Mouse (Mus musculus): ENCODE data around the gene Srpk2. TPM values are rescaled to one million over a fixed set of nuclear protein-coding genes. Genes with fewer than 3 reads are reported as not detected.

Gene Srpk2
- polyA plus RNA-seq, 1 experiment, result 0.91 TPM

DNA sequence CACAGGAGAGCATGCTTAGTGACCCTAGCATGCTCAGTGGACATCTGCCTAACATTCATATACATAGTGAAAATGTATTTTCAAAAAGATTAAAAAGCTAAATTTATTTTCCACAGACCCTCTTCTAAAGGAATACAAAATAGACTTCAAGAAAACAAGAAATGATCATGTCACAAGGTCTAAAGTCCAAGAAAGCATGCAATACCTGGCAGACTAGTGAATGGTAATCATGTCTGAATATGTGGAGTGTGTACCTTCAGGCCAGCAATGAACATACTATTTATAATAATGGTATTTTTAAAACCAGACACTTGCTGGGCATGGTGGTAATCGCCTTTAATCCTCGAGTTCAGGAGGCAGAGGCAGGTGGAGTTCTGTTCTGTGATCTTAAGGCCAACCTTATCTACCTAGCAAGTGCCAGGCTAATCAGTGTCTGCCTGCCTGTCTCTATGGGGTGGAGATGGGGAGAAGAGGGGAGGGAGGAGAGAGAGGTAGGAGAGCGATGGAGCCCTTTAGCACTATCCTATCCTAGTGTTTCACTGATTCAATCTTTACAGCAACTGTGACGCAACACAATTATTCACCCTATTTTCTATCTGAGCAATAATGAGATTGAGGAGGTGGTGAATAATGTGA lies 106.0 kb downstream of the Srpk2 start:
- 68% methylated on average over 4 of the region's 4 CpGs for WGBS

DNA sequence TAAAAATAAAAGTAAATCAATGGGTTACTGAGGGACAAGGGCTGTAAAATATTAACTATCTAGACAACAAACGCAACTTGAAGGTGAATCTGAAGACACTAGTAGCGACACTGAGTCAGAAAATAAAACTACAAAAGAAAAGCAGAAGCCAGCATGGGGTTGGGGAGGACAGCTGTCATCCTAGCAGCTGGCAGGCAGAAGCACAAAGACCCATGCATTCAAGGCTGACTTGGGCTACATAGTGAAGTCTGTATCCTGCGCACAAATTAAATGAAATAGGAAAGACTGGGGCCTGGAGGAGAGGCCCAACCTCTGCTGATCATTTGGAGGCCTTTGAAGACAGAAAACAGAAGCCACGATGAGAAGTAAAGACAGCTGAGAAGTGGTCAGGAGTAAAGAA lies 106.6 kb downstream of the Srpk2 start:
- Histone ChIP-seq H3K36me3 (ENCODE audit: control insufficient read depth, insufficient read depth, low read length) (no peaks in the 10 kb centered on the region), H3K27me3 (ENCODE audit: control insufficient read depth, insufficient read depth, low read length) (no peaks in the 10 kb centered on the region), H3K27ac (ENCODE audit: insufficient read depth, low read depth, low read length) (no peak overlapping the region), H3K4me1 (ENCODE audit: control insufficient read depth, insufficient read depth, insufficient read length, low read length) (no peaks in the 10 kb centered on the region), H3K4me3 (ENCODE audit: low read depth, low read length) (no peak overlapping the region)
- TF ChIP-seq POLR2A (IDR thresholded peaks at IDR 0.05; ENCODE audit: low read depth, low read length), result no peak
- TF ChIP-seq CTCF (IDR thresholded peaks at IDR 0.05; ENCODE audit: extremely low read depth, insufficient read length, insufficient replicate concordance, low read depth, low read length), result no peak
- WGBS, result 80% methylated on average over 4 of the region's 4 CpGs

More for the DNA sequence above, 106.0 kb downstream of the Srpk2 start:
- no peaks in the 10 kb centered on the region for H3K27me3 ChIP-seq (ENCODE audit: control insufficient read depth, insufficient read depth, low read length)
- no peaks in the 10 kb centered on the region for H3K36me3 ChIP-seq (ENCODE audit: control insufficient read depth, insufficient read depth, low read length)
- H3K27ac ChIP-seq (ENCODE audit: insufficient read depth, low read depth, low read length), result no peak overlapping the region
- H3K4me3 ChIP-seq (ENCODE audit: low read depth, low read length), result no peak overlapping the region
- H3K4me1 ChIP-seq (ENCODE audit: control insufficient read depth, insufficient read depth, insufficient read length, low read length), result no peaks in the 10 kb centered on the region
- TF ChIP-seq CTCF (IDR thresholded peaks at IDR 0.05; ENCODE audit: extremely low read depth, insufficient read length, insufficient replicate concordance, low read depth, low read length) (no peak), POLR2A (IDR thresholded peaks at IDR 0.05; ENCODE audit: low read depth, low read length) (no peak)

DNA sequence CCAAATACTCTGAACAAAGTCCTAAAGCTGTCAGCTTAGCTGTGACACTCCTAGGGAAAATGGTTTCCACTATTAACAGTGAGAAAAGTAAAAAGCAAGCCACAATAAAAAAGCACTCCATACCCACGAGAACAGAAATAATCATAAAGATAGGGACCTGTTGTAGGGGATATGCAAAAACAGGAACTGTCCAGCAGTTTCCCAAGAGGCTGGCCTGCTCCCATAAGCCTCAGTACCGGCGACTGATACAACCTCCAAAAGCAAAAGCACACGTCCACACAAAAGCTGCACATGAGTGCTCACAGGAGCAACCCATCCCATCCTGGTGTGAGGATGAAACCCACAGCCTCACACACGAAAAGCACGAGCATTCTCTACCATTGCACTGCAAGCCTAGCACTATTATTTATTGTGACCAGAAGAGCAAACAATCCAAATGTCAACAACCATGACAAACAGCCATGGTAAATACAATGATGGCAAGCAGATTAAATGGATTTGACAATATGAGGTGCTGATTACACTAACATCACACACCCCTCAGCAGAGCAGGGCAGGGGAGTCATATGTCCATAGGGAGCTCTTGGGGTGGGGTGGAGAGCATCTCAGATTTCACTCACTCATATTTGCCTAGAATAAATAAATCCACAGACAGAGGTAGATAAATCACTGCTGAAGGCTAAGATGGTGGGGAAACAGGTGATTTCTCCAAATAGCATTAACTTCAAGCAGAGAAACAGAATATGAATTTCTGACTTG lies 107.9 kb downstream of the Srpk2 start:
- Histone ChIP-seq H3K27ac (ENCODE audit: insufficient read depth, low read depth, low read length) (no peak overlapping the region), H3K4me3 (ENCODE audit: low read depth, low read length) (no peak overlapping the region), H3K36me3 (ENCODE audit: control insufficient read depth, insufficient read depth, low read length) (no peaks in the 10 kb centered on the region), H3K4me1 (ENCODE audit: control insufficient read depth, insufficient read depth, insufficient read length, low read length) (no peaks in the 10 kb centered on the region), H3K27me3 (ENCODE audit: control insufficient read depth, insufficient read depth, low read length) (no peaks in the 10 kb centered on the region)
- TF ChIP-seq CTCF (IDR thresholded peaks at IDR 0.05; ENCODE audit: extremely low read depth, insufficient read length, insufficient replicate concordance, low read depth, low read length) (no peak), POLR2A (IDR thresholded peaks at IDR 0.05; ENCODE audit: low read depth, low read length) (no peak)
- 67% methylated on average over 6 of the region's 6 CpGs for WGBS

DNA sequence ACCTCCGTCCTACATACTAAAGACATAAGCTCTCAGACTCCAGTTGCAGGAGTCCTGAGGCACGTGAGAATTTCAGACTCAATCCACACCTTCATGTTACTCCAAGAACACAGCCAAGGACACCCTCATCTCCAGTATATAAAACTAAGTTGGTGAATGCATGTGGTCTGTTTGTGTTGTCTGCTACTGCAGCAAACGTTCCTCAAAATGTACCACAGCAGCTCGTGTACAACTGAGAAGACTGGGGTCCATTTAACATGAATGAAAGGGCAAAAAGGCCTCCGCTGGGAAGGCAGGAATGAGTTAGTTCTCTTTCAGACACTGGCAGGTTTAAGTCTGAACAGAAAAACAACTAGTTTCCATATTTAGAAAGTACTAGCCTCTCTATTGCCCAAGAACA lies 110.5 kb downstream of the Srpk2 start:
- no peaks in the 10 kb centered on the region for H3K4me1 ChIP-seq (ENCODE audit: control insufficient read depth, insufficient read depth, insufficient read length, low read length)
- no peaks in the 10 kb centered on the region for H3K36me3 ChIP-seq (ENCODE audit: control insufficient read depth, insufficient read depth, low read length)
- no peak overlapping the region for H3K4me3 ChIP-seq (ENCODE audit: low read depth, low read length)
- no peaks in the 10 kb centered on the region for H3K27me3 ChIP-seq (ENCODE audit: control insufficient read depth, insufficient read depth, low read length)
- no peak overlapping the region for H3K27ac ChIP-seq (ENCODE audit: insufficient read depth, low read depth, low read length)
- 97% methylated on average over 5 of the region's 5 CpGs for WGBS
- TF ChIP-seq CTCF (IDR thresholded peaks at IDR 0.05; ENCODE audit: extremely low read depth, insufficient read length, insufficient replicate concordance, low read depth, low read length) (no peak), POLR2A (IDR thresholded peaks at IDR 0.05; ENCODE audit: low read depth, low read length) (no peak)

DNA sequence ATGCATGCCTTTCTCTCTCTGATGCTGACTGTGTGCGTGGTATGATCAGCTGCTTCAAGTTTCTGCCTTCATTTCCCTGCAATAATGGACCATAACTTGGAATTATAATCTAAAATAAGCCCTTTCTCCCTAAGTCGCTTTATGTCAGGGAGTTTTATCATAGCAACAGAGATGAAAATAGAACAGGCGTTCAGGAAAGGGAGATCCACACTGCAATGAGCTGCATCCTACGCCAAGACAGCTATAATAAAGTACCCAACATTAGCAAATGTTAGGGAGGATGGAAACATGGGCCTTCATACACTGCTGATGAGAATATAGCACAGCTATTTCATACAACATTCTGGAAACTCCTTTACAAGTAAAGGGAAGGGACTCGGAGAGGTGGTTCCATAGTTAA lies 116.2 kb downstream of the Srpk2 start:
- H3K36me3 ChIP-seq (ENCODE audit: control insufficient read depth, insufficient read depth, low read length), result no peaks in the 10 kb centered on the region
- TF ChIP-seq POLR2A (IDR thresholded peaks at IDR 0.05; ENCODE audit: low read depth, low read length), result no peak
- no peak for TF ChIP-seq CTCF (IDR thresholded peaks at IDR 0.05; ENCODE audit: extremely low read depth, insufficient read length, insufficient replicate concordance, low read depth, low read length)
- H3K4me1 ChIP-seq (ENCODE audit: control insufficient read depth, insufficient read depth, insufficient read length, low read length), result no peaks in the 10 kb centered on the region
- 97% methylated on average over 5 of the region's 5 CpGs for WGBS
- no peak overlapping the region for H3K4me3 ChIP-seq (ENCODE audit: low read depth, low read length)
- H3K27me3 ChIP-seq (ENCODE audit: control insufficient read depth, insufficient read depth, low read length), result no peaks in the 10 kb centered on the region
- H3K27ac ChIP-seq (ENCODE audit: insufficient read depth, low read depth, low read length), result no peak overlapping the region

DNA sequence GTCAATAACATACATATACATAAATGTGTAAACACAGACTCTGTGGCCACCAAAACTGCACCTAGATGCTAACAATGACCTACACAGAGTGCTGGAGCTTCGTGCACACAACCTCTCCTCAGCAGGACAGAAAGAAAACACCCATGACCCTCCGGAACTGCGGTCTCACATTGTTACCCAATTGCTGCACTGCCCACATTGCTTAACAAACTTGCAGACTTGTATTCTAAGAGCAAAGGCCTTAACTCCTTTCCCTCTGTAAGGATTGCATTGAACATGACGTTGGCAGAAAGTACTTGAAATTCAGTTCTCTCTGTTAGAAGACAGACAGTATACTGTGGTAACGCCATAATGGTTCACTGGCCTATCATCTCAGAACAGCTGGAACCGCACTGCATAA lies 118.0 kb downstream of the Srpk2 start:
- peaks cover 4% of the 10 kb centered on the region; the same call in 1 of the 2 replicates for H3K36me3 ChIP-seq (ENCODE audit: control insufficient read depth, insufficient read depth, low read length)
- H3K4me3 ChIP-seq (ENCODE audit: low read depth, low read length), result no peak overlapping the region
- 90% methylated on average over 6 of the region's 6 CpGs for WGBS
- TF ChIP-seq CTCF (IDR thresholded peaks at IDR 0.05; ENCODE audit: extremely low read depth, insufficient read length, insufficient replicate concordance, low read depth, low read length) (no peak), POLR2A (IDR thresholded peaks at IDR 0.05; ENCODE audit: low read depth, low read length) (no peak)
- no peaks in the 10 kb centered on the region for H3K27me3 ChIP-seq (ENCODE audit: control insufficient read depth, insufficient read depth, low read length)
- no peak overlapping the region for H3K27ac ChIP-seq (ENCODE audit: insufficient read depth, low read depth, low read length)
- 0 out of 2 replicates have a peak, but pooled peaks cover 2% of the 10 kb centered on the region for H3K4me1 ChIP-seq (ENCODE audit: control insufficient read depth, insufficient read depth, insufficient read length, low read length)

Data from small intestine, adult 2 months (tissue).